Mouse (Mus musculus): ENCODE results near the gene Sod2.
A peak's percentile ranks its signal among the peaks of the same experiment; 100 is the strongest.

GRCm38 (mm10) chr17:13009887-13010286, 3.2 kb downstream of the Sod2 start:
- TF ChIP-seq CTCF (IDR thresholded peaks at IDR 0.05; ENCODE audit: control insufficient read depth, insufficient read depth, insufficient read length) (no peak), CEBPB (IDR thresholded peaks at IDR 0.05; ENCODE audit: low read depth) (peak; percentile 36), MYOD1 (IDR thresholded peaks at IDR 0.05; ENCODE audit: control insufficient read depth, insufficient read length, low read depth) (no peak), USF1 (IDR thresholded peaks at IDR 0.05; ENCODE audit: low read depth) (no peak), FOSL1 (IDR thresholded peaks at IDR 0.05; ENCODE audit: insufficient read depth, low read length, poor library complexity, severe bottlenecking) (no peak), MAX (IDR thresholded peaks at IDR 0.05) (peak; percentile 84), MYOG (IDR thresholded peaks at IDR 0.05; ENCODE audit: control insufficient read depth, extremely low read depth, insufficient read length) (no peak)

All from C2C12 (cell line).